Mouse (Mus musculus) common myeloid progenitor, adult 5-6 weeks (primary cell): ENCODE results near the gene Sec14l3. TPM values are rescaled to one million over a fixed set of nuclear protein-coding genes. Genes with fewer than 3 reads are reported as not detected.
A peak's percentile ranks its signal among the peaks of the same experiment; 100 is the strongest.
"Not testable (repeated sequence)": the region's sequence is repeated elsewhere in the genome, so short reads cannot be mapped to it uniquely, and the experiment has no call there.

Experiments used
- ATAC-seq: replicated peaks from 2 replicates; pipeline ENCODE4 v1.8.0; 2016; ENCODE audit warnings: low read depth, mild to moderate bottlenecking, moderate TSS enrichment, inconsistent platforms; ENCODE audit not compliant: poor library complexity, severe bottlenecking
- total RNA-seq: library from RNA; stranded (forward); fragments of 200-1000, 187-1606 nt; gene quantifications from 2 replicates; pipeline ENCODE4 v1.2.3, GENCODE M21; 2017

Gene Sec14l3
- total RNA-seq, 1 experiment from 2014 or later, result not detected

DNA sequence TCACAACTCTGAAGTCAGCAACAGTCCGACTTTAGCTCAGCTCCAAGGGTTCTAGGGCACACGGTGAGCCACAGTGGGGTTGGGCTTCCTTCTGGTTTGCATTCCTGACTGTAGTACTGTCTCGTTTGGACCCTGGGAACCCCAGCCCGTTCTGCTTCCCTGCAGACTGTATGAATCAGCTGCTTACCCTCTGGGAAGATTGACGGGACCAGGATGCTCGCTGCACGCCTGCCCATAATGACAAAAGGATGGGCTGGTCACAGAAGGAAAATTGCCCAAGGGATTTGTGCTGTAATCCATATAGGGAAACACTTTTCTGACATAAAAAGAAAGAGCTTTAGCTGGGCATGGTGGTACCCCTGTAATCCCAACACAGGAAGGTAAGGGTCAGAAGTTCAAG lies 34.2 kb downstream of the Sec14l3 start:
- no peak for ATAC-seq

GRCm38 (mm10) chr11:4099447-4099846 lies 34.8 kb downstream of the Sec14l3 start:
- no peak for ATAC-seq

- 0 out of 2 replicates have a peak, but pooled peaks have one; percentile 34 for ATAC-seq
Measured at GRCm38 (mm10) chr11:4101851-4102250, 37.2 kb downstream of the Sec14l3 start.

GRCm38 (mm10) chr11:4103522-4103921 lies 38.9 kb downstream of the Sec14l3 start:
- ATAC-seq, result no peak

- ATAC-seq, result no peak
Measured at GRCm38 (mm10) chr11:4104989-4105388, 40.3 kb downstream of the Sec14l3 start.

DNA sequence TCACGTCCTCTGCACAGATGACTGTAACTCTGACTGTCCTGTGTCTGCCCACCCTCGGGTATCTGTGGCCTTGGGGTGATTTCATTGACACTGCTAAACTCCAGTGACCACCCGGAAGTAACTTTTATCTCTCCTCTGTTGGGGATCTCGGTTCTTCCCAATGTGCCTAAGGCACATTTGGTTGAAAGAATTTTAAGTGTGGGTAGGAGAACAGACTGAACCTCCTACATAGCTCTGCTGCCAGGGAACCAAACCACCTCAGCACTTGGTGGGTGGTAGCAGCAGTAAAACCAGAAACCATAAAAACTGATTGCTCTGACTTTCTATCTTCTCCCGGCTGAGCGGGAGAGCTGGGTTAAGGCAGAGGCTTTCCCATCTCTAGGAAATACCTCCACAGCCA lies 40.8 kb downstream of the Sec14l3 start:
- no peak for ATAC-seq

DNA sequence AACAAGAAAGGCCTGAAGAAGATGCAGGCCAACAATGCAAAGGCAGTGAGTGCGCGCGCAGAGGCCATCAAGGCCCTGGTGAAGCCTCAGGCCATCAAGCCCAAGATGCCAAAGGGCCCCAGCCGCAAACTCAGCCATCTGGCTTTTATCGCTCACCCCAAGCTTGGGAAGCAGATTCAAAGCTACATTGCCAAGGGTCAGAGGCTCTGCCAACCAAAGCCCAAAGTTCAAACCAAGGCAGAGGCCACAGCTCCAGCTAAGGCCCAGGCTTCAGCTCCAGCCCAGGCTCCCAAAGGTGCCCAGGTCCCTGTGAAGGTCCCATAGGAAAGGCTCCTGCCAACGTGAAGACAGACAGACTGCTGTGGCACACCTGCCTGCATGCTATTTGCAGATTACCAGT lies 43.3 kb downstream of the Sec14l3 start:
- not testable (repeated sequence) for ATAC-seq

DNA sequence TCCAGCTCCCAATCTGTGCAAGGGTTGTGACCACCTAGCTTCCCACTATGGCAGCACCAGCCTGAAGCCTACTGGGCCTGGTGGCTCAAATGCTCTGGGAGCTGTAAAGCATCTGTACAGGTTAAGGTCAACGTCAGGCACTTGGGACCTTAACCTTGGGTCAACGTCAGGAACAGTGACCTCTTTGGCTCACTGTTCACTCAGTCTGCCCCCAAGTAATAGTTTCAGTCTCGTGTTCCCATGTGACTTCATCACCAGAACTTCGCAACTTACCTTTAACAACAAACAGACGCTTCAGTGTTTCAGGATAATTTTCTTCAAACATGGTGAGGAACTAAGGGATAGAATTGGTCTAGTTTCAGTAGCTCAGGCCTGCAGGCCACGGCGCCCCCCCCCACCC lies 44.0 kb downstream of the Sec14l3 start:
- ATAC-seq, result no peak

GRCm38 (mm10) chr11:4112033-4112432 lies 47.4 kb downstream of the Sec14l3 start:
- no peak for ATAC-seq

DNA sequence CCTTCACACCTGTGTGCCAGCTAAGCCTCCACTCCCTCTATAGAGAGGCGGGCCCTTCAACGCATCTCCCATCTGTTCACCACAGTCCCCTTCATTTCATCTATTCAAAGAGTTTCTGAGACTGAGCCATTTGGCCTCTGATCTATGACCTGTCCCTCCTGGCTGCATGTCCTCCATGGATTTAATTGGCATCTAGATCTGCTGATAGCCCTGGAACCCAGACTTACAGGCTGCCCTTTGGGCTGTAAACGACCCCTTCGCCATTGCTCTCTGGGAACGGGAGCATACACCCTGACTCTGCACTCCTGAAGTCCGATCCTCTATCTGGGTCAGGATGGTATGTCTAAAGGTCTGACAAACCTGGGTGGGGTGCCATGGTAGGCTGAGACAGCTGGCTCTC lies 48.2 kb downstream of the Sec14l3 start:
- ATAC-seq, result no peak

GRCm38 (mm10) chr11:4113496-4113895 lies 48.9 kb downstream of the Sec14l3 start:
- ATAC-seq, result no peak

GRCm38 (mm10) chr11:4113970-4114369 lies 49.3 kb downstream of the Sec14l3 start:
- no peak for ATAC-seq

GRCm38 (mm10) chr11:4114541-4114940 lies 49.9 kb downstream of the Sec14l3 start:
- ATAC-seq, result not testable (repeated sequence)

DNA sequence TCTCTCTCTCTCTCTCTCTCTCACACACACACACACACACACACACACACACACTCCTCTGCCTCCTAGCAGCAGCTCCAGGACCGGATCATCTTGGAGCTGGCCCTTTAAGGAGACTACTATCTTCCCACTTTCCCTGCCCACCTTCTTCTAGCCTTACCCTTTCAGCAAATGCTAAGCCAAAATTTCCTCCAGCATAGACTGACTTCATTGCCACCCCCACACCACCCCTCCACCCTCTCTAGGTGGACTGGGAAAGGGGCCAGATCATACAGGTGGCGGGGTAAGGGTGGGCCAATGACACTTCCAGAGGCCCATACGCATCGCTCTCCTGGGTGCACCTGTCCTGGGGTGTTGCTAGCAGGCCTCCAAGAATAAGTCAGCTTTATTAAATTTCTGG lies 50.8 kb downstream of the Sec14l3 start:
- ATAC-seq, result no peak

DNA sequence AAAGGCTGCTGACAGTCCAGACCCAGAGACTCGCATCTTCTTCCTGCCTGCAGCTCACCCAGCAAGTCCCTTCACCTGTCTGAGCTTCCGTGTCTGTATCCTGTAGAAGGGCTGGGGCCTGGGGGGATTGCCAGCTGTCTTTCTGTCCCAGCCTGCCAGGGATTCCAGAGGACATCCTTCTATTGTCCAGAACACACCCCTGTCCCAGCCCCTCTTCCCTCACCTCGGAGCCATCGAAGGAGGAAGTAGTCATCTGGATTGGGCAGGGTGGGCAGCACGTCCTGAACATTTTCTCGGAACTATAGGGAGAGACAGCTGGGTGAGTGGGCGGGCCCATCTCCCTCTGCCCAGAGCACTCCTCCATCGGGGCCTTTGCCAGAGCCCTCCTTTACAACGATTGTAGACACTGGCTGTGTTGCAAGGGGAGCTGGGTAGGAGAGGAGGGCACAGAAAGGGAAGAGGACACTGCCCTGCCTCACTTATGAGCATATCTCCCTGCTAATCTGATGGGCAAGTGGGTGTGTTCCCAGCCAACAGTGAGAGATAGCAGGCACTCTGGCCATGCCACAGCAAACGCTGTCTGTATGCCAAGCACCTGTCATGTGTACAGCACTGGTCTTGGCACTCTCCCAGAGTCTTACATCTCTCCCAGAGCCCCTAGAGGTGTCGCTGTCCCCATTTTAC lies 52.0 kb downstream of the Sec14l3 start:
- ATAC-seq, result peak; percentile 37

GRCm38 (mm10) chr11:4117372-4118071 lies 52.9 kb downstream of the Sec14l3 start:
- 0 out of 2 replicates have a peak, but pooled peaks have one; percentile 6 for ATAC-seq

DNA sequence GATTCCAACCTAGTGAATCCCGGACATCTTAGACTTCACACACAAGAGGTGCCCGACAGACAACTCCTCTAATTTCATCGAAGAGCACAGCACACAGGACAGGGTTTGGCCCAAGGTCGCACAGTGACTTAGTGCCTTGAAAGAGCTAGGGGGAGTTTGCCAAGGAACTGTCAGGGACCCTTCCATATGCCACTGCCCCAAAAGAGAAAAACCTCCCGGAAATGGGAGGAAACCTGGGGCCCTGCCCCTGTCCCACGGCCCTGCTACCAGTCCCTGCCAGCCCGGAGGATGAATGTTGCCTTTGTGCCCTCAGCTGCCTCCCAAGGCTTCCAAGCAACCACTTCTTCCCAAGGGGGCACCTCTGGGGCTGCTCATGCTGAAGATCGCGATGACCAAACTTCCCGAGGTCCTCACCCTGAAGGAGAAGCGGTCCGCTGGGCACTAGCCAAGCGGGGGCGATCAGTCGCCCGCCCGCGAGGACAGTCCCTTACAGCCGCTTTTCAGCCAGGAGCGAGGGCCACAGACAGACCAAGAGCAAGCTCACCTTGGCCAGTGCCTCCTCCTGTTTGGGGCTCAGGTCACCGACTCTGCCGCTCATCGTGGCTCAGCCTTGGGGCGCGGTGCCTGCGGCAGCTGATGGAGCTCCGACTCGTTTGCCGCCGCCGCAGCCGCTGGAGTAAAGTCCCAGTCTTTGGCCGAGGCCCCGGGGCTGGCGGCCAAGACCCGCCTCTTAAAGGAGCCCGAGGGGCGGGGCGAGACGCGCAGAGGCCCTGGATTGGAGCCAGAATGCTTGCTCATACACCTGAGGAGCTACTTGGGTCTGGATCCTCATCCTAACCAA lies 53.7 kb downstream of the Sec14l3 start:
- peak; percentile 10; the same call in 1 of the 2 replicates for ATAC-seq

DNA sequence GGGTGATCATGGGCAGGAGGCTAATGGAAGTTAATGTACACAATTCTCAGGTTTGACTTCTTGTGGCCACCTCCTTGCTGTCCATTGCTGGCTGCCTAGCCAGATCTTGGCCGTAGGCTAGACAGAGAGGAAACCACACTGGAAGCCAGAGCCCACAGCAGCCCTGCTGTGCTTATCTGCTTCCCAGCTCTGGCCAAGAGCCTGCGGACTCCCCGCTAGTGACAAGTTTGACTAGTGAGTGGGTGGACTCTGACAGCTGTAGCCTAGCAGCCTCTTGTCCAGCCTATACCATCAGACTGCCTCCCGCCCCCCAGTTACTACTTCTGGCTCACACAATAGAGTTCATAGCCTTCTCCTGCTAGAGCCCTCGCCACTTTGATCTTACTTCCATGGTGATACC lies 55.0 kb downstream of the Sec14l3 start:
- peak; percentile 42 for ATAC-seq

GRCm38 (mm10) chr11:4121691-4122090 lies 57.0 kb downstream of the Sec14l3 start:
- no peak for ATAC-seq

- ATAC-seq, result no peak
Measured at GRCm38 (mm10) chr11:4122226-4122625, 57.6 kb downstream of the Sec14l3 start.
